Mouse (Mus musculus): ENCODE results near the gene Gpr82.

GRCm38 (mm10) chrX:13691865-13692264, 30.7 kb downstream of the Gpr82 start:
- TF ChIP-seq CTCF (IDR thresholded peaks at IDR 0.05; ENCODE audit: extremely low read depth, insufficient read length, insufficient replicate concordance, low read depth, low read length), result no peak
- TF ChIP-seq POLR2A (IDR thresholded peaks at IDR 0.05; ENCODE audit: low read depth, low read length), result no peak
